Mouse (Mus musculus) thymus, adult 2 months (tissue): ENCODE results near the gene She.

Source experiments
- CTCF ChIP-seq: fragments of 200-500 bp; IDR thresholded peaks from 2 replicates; pipeline ENCODE4 v1.5.1; 2012; ENCODE audit warnings: mild to moderate bottlenecking, control low read depth, low read length, moderate library complexity, borderline replicate concordance; ENCODE audit not compliant: control insufficient read depth, poor library complexity, insufficient read depth; ENCODE audit errors: extremely low read depth
- POLR2A ChIP-seq: fragments of 200-500 bp; IDR thresholded peaks from 2 replicates; pipeline ENCODE4 v1.6.1; 2012; ENCODE audit warnings: mild to moderate bottlenecking, low read length, control low read depth, moderate library complexity; ENCODE audit not compliant: control insufficient read depth, poor library complexity, insufficient read depth; ENCODE audit errors: extremely low read depth

GRCm38 (mm10) chr3:89870472-89871271 is 39.5 kb downstream of the She start:
- no peak for TF ChIP-seq CTCF
- no peak for TF ChIP-seq POLR2A
